Mouse (Mus musculus) myocyte (in vitro differentiated cells): ENCODE measurements around the gene Gna14.

Experiments
- E2F4 ChIP-seq: IDR thresholded peaks from one replicate; pipeline ENCODE4 v1.6.1; 2011; ENCODE audit warnings: mild to moderate bottlenecking, control low read depth, moderate library complexity; ENCODE audit not compliant: insufficient read depth
- MAX ChIP-seq: IDR thresholded peaks from one replicate; pipeline ENCODE4 v1.6.1; 2011; ENCODE audit warnings: low read depth, mild to moderate bottlenecking, control low read depth
- POLR2A ChIP-seq: IDR thresholded peaks from one replicate; pipeline ENCODE4 v1.6.1; 2011; ENCODE audit warnings: low read depth, mild to moderate bottlenecking, control low read depth, moderate library complexity; ENCODE audit not compliant: insufficient read length
- POLR2AphosphoS2 ChIP-seq: IDR thresholded peaks from one replicate; pipeline ENCODE4 v1.6.1; 2011; ENCODE audit warnings: low read depth, control low read depth; ENCODE audit not compliant: insufficient read length
- TCF12 ChIP-seq: IDR thresholded peaks from one replicate; pipeline ENCODE4 v1.6.1; 2011; ENCODE audit warnings: mild to moderate bottlenecking, control low read depth; ENCODE audit not compliant: poor library complexity, insufficient read depth, severe bottlenecking
- TCF3 ChIP-seq: IDR thresholded peaks from one replicate; pipeline ENCODE4 v1.6.1; 2011; ENCODE audit warnings: low read depth, control low read depth; ENCODE audit not compliant: insufficient read length
- USF1 ChIP-seq: IDR thresholded peaks from one replicate; pipeline ENCODE4 v1.6.1; 2011; ENCODE audit warnings: low read depth, mild to moderate bottlenecking, control low read depth, moderate library complexity

DNA sequence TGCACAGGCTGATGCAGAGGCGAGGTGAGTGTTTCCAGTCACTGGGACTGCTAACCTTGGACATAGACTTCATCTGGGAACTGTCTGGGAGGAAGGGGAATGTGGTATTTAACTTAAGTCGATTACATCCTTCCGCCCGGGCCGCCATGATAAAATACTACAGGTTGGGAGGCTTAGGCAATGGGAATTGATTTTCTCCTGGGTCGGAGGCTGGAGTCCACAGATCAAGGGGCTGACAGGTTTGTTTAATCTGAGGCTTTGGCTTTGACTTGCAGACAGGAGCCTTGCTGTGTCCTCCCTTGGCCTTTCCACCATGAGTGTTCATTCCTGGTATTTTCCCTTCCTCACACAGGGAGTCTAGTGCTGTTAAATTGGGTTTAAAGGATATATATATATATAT lies 5.8 kb downstream of the Gna14 start:
- TF ChIP-seq POLR2A, result no peak
- TF ChIP-seq USF1, result no peak
- TF ChIP-seq POLR2AphosphoS2, result no peak
- no peak for TF ChIP-seq E2F4
- no peak for TF ChIP-seq MAX
- no peak for TF ChIP-seq TCF12
- TF ChIP-seq TCF3, result no peak
